Mouse (Mus musculus) CD4-positive naive resting alpha-beta T cell, adult 57 days (primary cell): ENCODE results near the gene Tmcc1. TPM values are rescaled to one million over a fixed set of nuclear protein-coding genes. Genes with fewer than 3 reads are reported as not detected.

Experiments
- total RNA-seq: library from RNA; stranded (reverse); gene quantifications from one replicate; pipeline ENCODE4 v1.2.4, GENCODE M21; 2023

Tmcc1 gene
- total RNA-seq, result 53.4 TPM

DNA sequence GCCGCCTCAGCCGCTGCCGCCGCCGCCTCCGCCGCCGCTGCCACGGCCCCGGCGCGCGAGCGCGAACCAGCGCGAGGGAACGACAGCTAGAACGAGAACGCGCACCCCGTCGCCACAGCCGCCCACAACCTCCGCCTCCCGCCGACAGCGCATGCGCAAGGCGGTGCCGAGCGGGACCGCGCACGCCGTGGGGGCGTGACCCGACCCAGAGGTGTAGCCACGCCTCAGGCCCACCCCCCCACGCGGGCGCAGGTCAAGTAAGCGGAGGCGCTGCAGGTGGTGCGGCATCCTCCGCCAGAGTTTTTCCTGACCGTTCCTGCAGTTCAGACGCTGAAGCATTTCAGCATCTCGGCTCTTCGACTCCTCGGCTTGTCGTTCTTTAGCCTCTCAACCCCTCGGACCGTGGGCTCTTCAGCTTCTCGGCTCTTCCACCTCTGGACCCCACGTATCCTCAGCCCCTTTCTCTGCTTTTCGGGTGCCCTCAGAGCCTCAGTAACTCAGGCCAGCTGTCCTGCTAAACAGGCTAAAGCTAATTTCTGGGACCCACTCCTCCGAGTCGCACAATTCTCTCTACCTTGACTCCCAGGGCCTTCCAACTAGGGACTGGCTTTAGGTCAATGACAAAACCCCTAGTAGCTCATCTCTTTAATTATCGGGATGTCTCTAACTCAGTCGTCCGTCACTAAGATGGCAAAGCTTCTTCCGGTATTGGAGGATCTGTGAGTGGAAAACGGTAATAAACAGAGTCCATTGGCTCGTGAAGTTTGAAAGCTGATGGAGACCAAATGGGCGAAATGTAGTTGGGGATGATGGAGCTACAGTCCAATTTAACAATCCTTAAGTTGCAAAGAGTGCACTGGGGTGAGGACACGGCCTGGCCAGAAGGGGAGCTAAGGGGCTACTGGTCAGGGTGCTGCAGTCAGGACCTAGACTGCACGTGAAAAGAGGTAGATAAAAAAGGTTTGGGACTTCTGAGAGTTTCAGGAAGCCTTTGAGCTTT lies at the start of gene Tmcc1:
Gene Tmcc1 (minus strand): TSS at position 93 of the 1,000 bp plus-strand sequence.

DNA sequence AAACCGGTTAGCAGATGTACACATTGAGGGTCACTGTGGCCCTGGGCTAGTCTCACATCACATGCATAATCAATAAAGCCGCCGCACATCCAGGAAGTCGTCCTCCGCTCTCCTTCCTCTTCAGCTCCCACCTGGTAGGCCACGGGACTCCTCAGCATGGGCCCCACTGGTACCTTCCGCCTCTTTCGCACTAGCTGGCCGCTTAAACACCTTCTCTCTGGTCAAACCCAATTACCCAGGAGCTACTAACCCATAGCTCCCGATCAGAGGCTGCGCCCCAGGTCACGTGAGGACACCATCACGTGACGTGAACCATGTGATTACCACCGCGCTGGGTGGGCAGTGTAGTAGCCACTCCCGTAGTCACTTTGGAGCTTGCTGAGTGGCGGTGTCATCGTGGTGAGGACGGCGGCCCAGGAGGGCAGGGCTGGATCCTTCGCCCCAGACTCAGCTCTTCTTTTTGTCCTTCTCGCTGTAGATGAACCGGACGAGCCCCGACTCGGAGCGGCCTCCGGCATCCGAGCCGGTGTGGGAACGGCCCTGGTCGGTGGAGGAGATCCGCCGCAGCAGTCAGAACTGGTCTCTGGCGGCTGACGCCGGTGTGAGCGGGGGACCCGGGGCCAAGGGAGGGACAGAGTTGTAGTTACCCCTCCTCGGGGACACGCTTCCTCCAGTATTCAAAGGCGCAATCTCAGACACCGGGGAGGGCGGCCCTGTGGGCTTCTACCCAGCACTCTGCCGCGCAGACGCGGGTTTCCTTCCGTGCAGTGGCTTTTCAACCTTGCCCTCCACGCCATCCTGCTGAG lies 14.6 kb upstream of the Tmcc1 start, which contains the start of gene Washc2:
Gene Washc2 (plus strand): TSS at position 310 of the 806 bp plus-strand sequence.

GRCm38 (mm10) chr6:115994877-115995520 lies 198.3 kb downstream of the Tmcc1 start, which contains the start of gene Plxnd1:
TSS of gene Plxnd1 (minus strand) at chr6:115995005.

Other genes with a start within 250 kb of the Tmcc1 start
- not detected for gene H1foo, start 248.5 kb downstream of the Tmcc1 start, total RNA-seq
- 29.9 TPM for gene Plxnd1, start 198.5 kb downstream of the Tmcc1 start, total RNA-seq
- gene Washc2, start 14.6 kb upstream of the Tmcc1 start, total RNA-seq, result 92.8 TPM
- gene Zfand4, start 70.7 kb upstream of the Tmcc1 start, total RNA-seq, result 2.2 TPM
- gene March8, start 144.5 kb upstream of the Tmcc1 start, total RNA-seq, result 1.2 TPM